Comparison of ENCODE assay signal across 8 mouse cellular contexts in the genomic region with DNA sequence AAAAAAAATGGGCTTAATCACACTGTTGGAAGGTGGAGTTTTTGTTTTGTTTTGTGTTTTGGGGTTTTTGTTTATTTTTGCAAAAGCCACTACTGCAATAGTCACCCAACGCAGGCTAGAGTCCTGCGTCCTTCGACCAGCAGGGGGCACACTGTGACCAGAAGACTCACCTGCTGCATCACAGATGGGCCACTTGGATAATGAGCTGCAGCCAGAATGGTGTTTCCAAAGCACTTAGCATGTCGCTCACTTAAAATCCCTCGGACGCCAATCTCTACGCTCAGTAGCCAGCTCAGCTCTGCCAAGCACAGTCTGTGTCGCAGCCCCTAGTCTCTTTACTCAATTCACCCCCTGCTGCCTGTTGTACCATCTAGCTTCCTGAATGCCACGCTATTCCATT. TPM values are rescaled to one million over a fixed set of nuclear protein-coding genes. Genes with fewer than 3 reads are reported as not detected.
DNase-seq lines count a peak whose midpoint lies in the region; ATAC-seq and TF ChIP-seq lines count a peak whose summit lies in the region.

No protein-coding gene starts in this region.

- intact Hi-C loops in gastrocnemius, postnatal 36 days (cut with DNase I), result loop anchor here (1.0 kb wide), 1 partner anchor 61 kb away; no protein-coding TSS in a partner anchor

- H3K9ac ChIP-seq in liver, adult 2 months (ENCODE audit: low read depth, low read length), result no peak overlapping the region
- H3K9ac ChIP-seq in neural tube, embryonic 14.5 days (replicated peaks; ENCODE audit: low read depth, low read length), result no peak overlapping the region

- peak; percentile 61; the same call in 1 of the 2 replicates for ATAC-seq in neural tube, embryonic 14.5 days (ENCODE audit: low read depth)

- no peaks in the 10 kb centered on the region for H3K9me3 ChIP-seq in neural tube, embryonic 14.5 days (ENCODE audit: control insufficient read depth, low read length)

- TF ChIP-seq POLR2A in liver, adult 2 months (IDR thresholded peaks at IDR 0.05; ENCODE audit: extremely low read depth, insufficient read depth, low read length), result no peak

- DNase-seq in 3T3-L1 (ENCODE audit: low read depth, low spot score) (peak; percentile 86), NIH3T3 (ENCODE audit: low read depth) (peak; percentile 91)
- DNase-seq in cerebellum, postnatal 36 days, result peak; percentile 62 to 66
- peak; percentile 62 for DNase-seq in gastrocnemius, postnatal 36 days
- peak; percentile 50 for DNase-seq in kidney, adult 9 months
- peak; percentile 36 for DNase-seq in liver, adult 2 months (ENCODE audit: extremely low read depth, low read depth, low spot score)
- DNase-seq in urinary bladder, postnatal 25 days (ENCODE audit: low spot score), result peak; percentile 73

- peaks cover 10% of the 10 kb centered on the region for H3K27me3 ChIP-seq in liver, adult 2 months (ENCODE audit: control insufficient read depth, insufficient read depth, low read length)
- peaks cover 40% of the 10 kb centered on the region for H3K27me3 ChIP-seq in neural tube, embryonic 14.5 days (ENCODE audit: control insufficient read depth, insufficient read depth, low read length)

- no peak overlapping the region for H3K4me2 ChIP-seq in neural tube, embryonic 14.5 days (ENCODE audit: low read depth, low read length)

- no peaks in the 10 kb centered on the region for H3K4me1 ChIP-seq in liver, adult 2 months (ENCODE audit: control insufficient read depth, insufficient read depth, low read length)
- peaks cover 5% of the 10 kb centered on the region; the same call in 1 of the 2 replicates for H3K4me1 ChIP-seq in neural tube, embryonic 14.5 days (ENCODE audit: control insufficient read depth, insufficient read depth, low read length)

- peak; percentile 96 for TF ChIP-seq CTCF in liver, adult 2 months (IDR thresholded peaks at IDR 0.05; ENCODE audit: low read depth, low read length)

- no peak overlapping the region for H3K4me3 ChIP-seq in liver, adult 2 months (ENCODE audit: insufficient read depth, low read depth, low read length)
- no peak overlapping the region for H3K4me3 ChIP-seq in neural tube, embryonic 14.5 days (ENCODE audit: low read depth, low read length)

- H3K27ac ChIP-seq in liver, adult 2 months (replicated peaks; ENCODE audit: insufficient read depth, low read depth, low read length), result no peak overlapping the region
- no peak overlapping the region for H3K27ac ChIP-seq in neural tube, embryonic 14.5 days (ENCODE audit: low read depth, low read length)

- H3K36me3 ChIP-seq in liver, adult 2 months (ENCODE audit: control insufficient read depth, insufficient read depth, low read length), result no peaks in the 10 kb centered on the region
- H3K36me3 ChIP-seq in neural tube, embryonic 14.5 days (ENCODE audit: control insufficient read depth, insufficient read depth, low read length), result no peaks in the 10 kb centered on the region

- no peaks in the 10 kb centered on the region for H3K79me2 ChIP-seq in liver, adult 2 months (ENCODE audit: control insufficient read depth, insufficient read depth, low read length)

- 21% methylated on average over 9 of the region's 9 CpGs for WGBS in liver, adult 2 months
- 22% methylated on average over 9 of the region's 9 CpGs for WGBS in neural tube, embryonic 14.5 days

RNA-seq across cellular contexts. Expression of a gene that starts 57.5 kb away (rescaled TPM):
- total RNA-seq in gastrocnemius, postnatal 36 days (2021), result 100 to 1,000 TPM; 427 to 468 TPM
- 0.07 and 0.09 TPM in 2 replicates for total RNA-seq in liver, adult 2 months (2014; rRNA removed)
- 0.07 and 0.10 TPM in 2 replicates for polyA plus RNA-seq in liver, adult 2 months (2012; rRNA removed)
- 0.20 and 0.21 TPM in 2 replicates for polyA plus RNA-seq in neural tube, embryonic 14.5 days (2014; fragmentation: Nextera tagmentation; extraction: Ambion mirVana)

Comparison
In these comparisons a context has a peak if more than half of its experiments do, and no peak if none do; other contexts are left out.
1. DNase-seq: peak in every context shown above with its lines; median percentile 91 in NIH3T3; 86 in 3T3-L1; 73 in urinary bladder, postnatal 25 days; 64 in cerebellum, postnatal 36 days; 62 in gastrocnemius, postnatal 36 days; 50 in kidney, adult 9 months; 36 in liver, adult 2 months.
2. RNA of a gene that starts 57.5 kb away (total RNA-seq): 427 to 468 TPM in gastrocnemius, postnatal 36 days; 0.07 to 0.09 TPM in liver, adult 2 months; every median in the first group is over 100 times any median in the second.